Mouse (Mus musculus): ENCODE results near the gene Morn5. TPM values are rescaled to one million over a fixed set of nuclear protein-coding genes. Genes with fewer than 3 reads are reported as not detected.

Gene Morn5
- polyA plus RNA-seq, 1 experiment from 2014 or later = 4.0 TPM

DNA sequence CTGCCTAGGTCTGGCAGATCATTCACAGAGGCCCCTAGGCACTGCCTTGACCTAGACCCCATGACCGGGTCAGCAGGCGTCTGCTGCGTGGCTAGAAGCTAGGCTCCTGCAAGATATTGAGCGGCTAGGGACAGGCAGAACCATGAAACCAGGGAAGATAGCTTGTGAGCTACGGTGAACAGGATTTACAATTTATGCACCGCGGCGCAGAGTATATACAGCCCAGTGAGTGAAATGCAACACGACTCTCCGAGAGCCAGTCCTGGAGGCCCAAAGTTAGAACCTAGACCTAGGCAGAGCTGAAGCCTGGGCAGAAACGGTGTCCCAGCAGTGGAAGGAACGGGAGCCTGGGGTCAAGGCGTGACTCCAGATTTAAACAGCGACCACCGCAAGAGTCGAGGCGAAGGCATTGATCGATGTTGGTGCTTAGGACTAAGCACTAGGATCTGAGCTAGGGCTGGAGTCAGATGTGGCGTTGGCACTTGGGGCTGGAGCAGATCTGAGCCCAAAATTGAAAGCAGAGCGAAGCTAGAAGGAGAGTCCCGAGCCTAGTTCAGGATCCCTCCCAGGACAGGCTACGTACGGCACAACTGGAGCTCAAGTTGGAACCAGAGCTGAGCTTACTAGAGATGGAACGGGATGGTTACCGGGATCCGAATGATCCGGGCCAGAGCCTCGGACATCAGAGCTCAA, 52.8 kb downstream of the Morn5 start:
- Histone ChIP-seq H3K9me3 (no peaks in the 10 kb centered on the region), H3K36me3 (no peaks in the 10 kb centered on the region), H3K27ac (no peak overlapping the region), H3K27me3 (ENCODE audit: insufficient read depth, poor library complexity, severe bottlenecking) (peaks cover 100% of the 10 kb centered on the region), H3K4me1 (replicated peaks) (peaks cover 43% of the 10 kb centered on the region), H3K4me3 (peak overlapping the region; percentile 57)
- WGBS = 2% methylated on average over 28 of the region's 28 CpGs
- DNase-seq (ENCODE audit: low spot score) = peak; percentile 54

GRCm38 (mm10) chr2:36102559-36102946, 53.3 kb downstream of the Morn5 start:
- H3K27me3 ChIP-seq (ENCODE audit: insufficient read depth, poor library complexity, severe bottlenecking) = peaks cover 100% of the 10 kb centered on the region
- peaks cover 43% of the 10 kb centered on the region for H3K4me1 ChIP-seq (replicated peaks)
- peak overlapping the region; percentile 57 for H3K4me3 ChIP-seq
- H3K36me3 ChIP-seq = no peaks in the 10 kb centered on the region
- H3K9me3 ChIP-seq = no peaks in the 10 kb centered on the region
- WGBS = 1% methylated on average over 21 of the region's 21 CpGs
- peak; percentile 65 for DNase-seq (ENCODE audit: low spot score)
- H3K27ac ChIP-seq = no peak overlapping the region

DNA sequence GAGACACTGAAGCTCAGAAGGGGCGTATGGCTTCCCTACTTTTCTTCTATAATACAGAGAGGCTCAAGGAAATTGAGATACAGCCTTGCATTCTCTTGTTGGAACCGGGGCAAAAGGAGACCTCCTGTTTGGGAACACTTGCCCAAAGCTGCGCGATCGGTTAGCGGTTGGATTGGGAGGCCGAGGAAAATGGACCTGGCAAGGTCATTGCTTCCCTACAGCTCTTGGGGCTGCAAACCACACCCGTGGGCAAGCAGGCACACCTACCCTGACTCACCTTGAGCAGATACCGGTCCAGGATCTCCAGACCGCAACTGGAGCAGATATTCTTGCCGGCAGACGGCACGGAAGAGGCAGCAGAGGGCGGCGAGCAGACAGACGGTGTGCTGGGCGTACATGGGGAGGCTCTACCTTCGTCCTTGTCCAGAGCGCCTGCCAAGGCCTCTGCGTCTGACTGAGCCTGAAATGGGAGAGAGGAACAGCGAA, 53.9 kb downstream of the Morn5 start:
- WGBS = under 1% methylated on average over 21 of the region's 21 CpGs
- Histone ChIP-seq H3K27me3 (ENCODE audit: insufficient read depth, poor library complexity, severe bottlenecking) (peaks cover 100% of the 10 kb centered on the region), H3K9me3 (no peaks in the 10 kb centered on the region), H3K4me1 (replicated peaks) (peaks cover 43% of the 10 kb centered on the region), H3K27ac (no peak overlapping the region), H3K4me3 (peak overlapping the region; percentile 57), H3K36me3 (no peaks in the 10 kb centered on the region)
- no peak for DNase-seq (ENCODE audit: low spot score)

GRCm38 (mm10) chr2:36103555-36104367, 54.5 kb downstream of the Morn5 start:
- peak; percentile 70 for DNase-seq (ENCODE audit: low spot score)
- Histone ChIP-seq H3K4me3 (peak overlapping the region; percentile 57), H3K36me3 (no peaks in the 10 kb centered on the region), H3K27ac (no peak overlapping the region), H3K27me3 (ENCODE audit: insufficient read depth, poor library complexity, severe bottlenecking) (peaks cover 100% of the 10 kb centered on the region), H3K9me3 (no peaks in the 10 kb centered on the region), H3K4me1 (replicated peaks) (peaks cover 43% of the 10 kb centered on the region)
- WGBS = under 1% methylated on average over 38 of the region's 38 CpGs

GRCm38 (mm10) chr2:36104436-36104955, 55.2 kb downstream of the Morn5 start:
- Histone ChIP-seq H3K27me3 (ENCODE audit: insufficient read depth, poor library complexity, severe bottlenecking) (peaks cover 100% of the 10 kb centered on the region), H3K27ac (no peak overlapping the region), H3K36me3 (no peaks in the 10 kb centered on the region), H3K4me1 (replicated peaks) (peaks cover 43% of the 10 kb centered on the region), H3K4me3 (peak overlapping the region; percentile 57), H3K9me3 (no peaks in the 10 kb centered on the region)
- DNase-seq (ENCODE audit: low spot score) = peak; percentile 69
- WGBS = under 1% methylated on average over 32 of the region's 32 CpGs

- Histone ChIP-seq H3K4me1 (replicated peaks) (peaks cover 43% of the 10 kb centered on the region), H3K36me3 (no peaks in the 10 kb centered on the region), H3K27me3 (ENCODE audit: insufficient read depth, poor library complexity, severe bottlenecking) (peaks cover 100% of the 10 kb centered on the region), H3K4me3 (peak within 1 kb of the TSS; percentile 57), H3K9me3 (no peaks in the 10 kb centered on the region), H3K27ac (peak within 1 kb of the TSS; percentile 64; the same call in 1 of the 2 replicates)
- peak; percentile 55 for DNase-seq (ENCODE audit: low spot score)
- under 1% methylated on average over 57 of the region's 58 CpGs for WGBS
Measured at GRCm38 (mm10) chr2:36104956-36105741, 55.9 kb downstream of the Morn5 start, which contains the start of gene Lhx6. Gene Lhx6 (minus strand): TSS chr2:36105408.

GRCm38 (mm10) chr2:36108615-36109014, 59.4 kb downstream of the Morn5 start:
- 6% methylated on average over 7 of the region's 7 CpGs for WGBS
- no peak for DNase-seq (ENCODE audit: low spot score)
- no peak overlapping the region for H3K27ac ChIP-seq
- H3K4me3 ChIP-seq = no peak overlapping the region
- H3K4me1 ChIP-seq (replicated peaks) = peaks cover 22% of the 10 kb centered on the region
- no peaks in the 10 kb centered on the region for H3K9me3 ChIP-seq
- peaks cover 72% of the 10 kb centered on the region for H3K27me3 ChIP-seq (ENCODE audit: insufficient read depth, poor library complexity, severe bottlenecking)
- H3K36me3 ChIP-seq = no peaks in the 10 kb centered on the region

DNA sequence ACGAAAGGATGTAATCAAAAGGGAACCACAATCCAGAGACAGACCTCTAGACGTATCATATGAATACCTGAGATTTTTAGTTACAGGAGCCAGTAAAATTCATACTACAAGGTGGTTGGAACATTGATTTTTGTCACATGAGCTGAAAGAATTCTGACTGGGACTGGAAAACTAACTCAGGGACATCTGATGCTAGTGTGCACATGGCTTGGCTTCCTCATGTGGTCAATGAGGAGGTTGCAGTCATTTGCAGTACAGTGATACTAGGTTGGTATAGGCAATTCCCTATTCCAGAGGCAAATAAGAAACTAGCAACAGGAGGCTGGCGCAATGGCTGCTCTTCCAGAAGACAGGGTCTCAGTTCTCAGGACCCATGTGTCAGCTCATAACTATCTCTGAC, 63.4 kb downstream of the Morn5 start:
- H3K4me1 ChIP-seq (replicated peaks) = no peaks in the 10 kb centered on the region
- peaks cover 23% of the 10 kb centered on the region for H3K36me3 ChIP-seq
- H3K27ac ChIP-seq = no peak overlapping the region
- WGBS = 73% methylated on average over 3 of the region's 3 CpGs
- DNase-seq (ENCODE audit: low spot score) = no peak
- no peak overlapping the region for H3K4me3 ChIP-seq
- no peaks in the 10 kb centered on the region for H3K9me3 ChIP-seq
- H3K27me3 ChIP-seq (ENCODE audit: insufficient read depth, poor library complexity, severe bottlenecking) = peaks cover 32% of the 10 kb centered on the region

GRCm38 (mm10) chr2:36126795-36127429, 77.7 kb downstream of the Morn5 start:
- 93% methylated on average over 9 of the region's 9 CpGs for WGBS
- H3K27ac ChIP-seq = no peak overlapping the region
- no peaks in the 10 kb centered on the region for H3K4me1 ChIP-seq (replicated peaks)
- H3K9me3 ChIP-seq = no peaks in the 10 kb centered on the region
- DNase-seq (ENCODE audit: low spot score) = no peak
- H3K27me3 ChIP-seq (ENCODE audit: insufficient read depth, poor library complexity, severe bottlenecking) = no peaks in the 10 kb centered on the region
- no peak overlapping the region for H3K4me3 ChIP-seq
- peaks cover 88% of the 10 kb centered on the region for H3K36me3 ChIP-seq

- Histone ChIP-seq H3K4me1 (replicated peaks) (no peaks in the 10 kb centered on the region), H3K27ac (no peak overlapping the region), H3K27me3 (ENCODE audit: insufficient read depth, poor library complexity, severe bottlenecking) (no peaks in the 10 kb centered on the region), H3K9me3 (no peaks in the 10 kb centered on the region), H3K4me3 (no peak overlapping the region), H3K36me3 (peaks cover 88% of the 10 kb centered on the region)
- 85% methylated on average over 4 of the region's 4 CpGs for WGBS
- DNase-seq (ENCODE audit: low spot score) = no peak
Measured at GRCm38 (mm10) chr2:36127973-36128372, 78.7 kb downstream of the Morn5 start.

DNA sequence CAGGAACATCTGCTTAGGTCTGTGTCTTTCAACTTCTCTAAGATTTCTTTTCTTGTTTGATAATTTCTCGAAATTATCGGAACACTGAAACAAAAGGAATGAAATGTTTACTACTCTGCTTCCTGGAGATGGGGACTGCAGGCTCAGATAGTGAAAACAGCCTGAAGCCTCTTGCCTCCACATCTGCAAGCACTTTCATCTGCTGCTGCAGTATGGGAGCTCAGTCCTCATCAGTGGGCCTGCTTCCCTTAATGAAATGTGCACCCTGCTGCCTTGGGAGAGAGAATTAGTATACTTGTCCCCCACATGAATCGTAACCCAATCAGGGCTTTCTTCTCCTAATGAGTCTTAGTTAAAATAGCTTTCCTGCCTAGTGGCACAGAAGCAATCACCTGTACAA, 79.8 kb downstream of the Morn5 start:
- Histone ChIP-seq H3K9me3 (no peaks in the 10 kb centered on the region), H3K4me1 (replicated peaks) (no peaks in the 10 kb centered on the region), H3K4me3 (no peak overlapping the region), H3K27me3 (ENCODE audit: insufficient read depth, poor library complexity, severe bottlenecking) (no peaks in the 10 kb centered on the region), H3K27ac (no peak overlapping the region), H3K36me3 (peaks cover 88% of the 10 kb centered on the region)
- DNase-seq (ENCODE audit: low spot score) = no peak
- 89% methylated on average over 3 of the region's 3 CpGs for WGBS

All from hindbrain, embryonic 10.5 days (tissue).